30 mouse cellular contexts compared by ENCODE assay signal in genomic region chr1:8287552-8287951, GRCm38 (mm10).
DNase-seq lines count a peak whose midpoint lies in the region; ATAC-seq and TF ChIP-seq lines count a peak whose summit lies in the region.
"Had no signal": no experiment of that assay in that cellular context is flagged by ENCODE, and none has a peak within 500 bp of the region (broad histone marks: within the 10 kb centered on the region; RNA-seq: fewer than 3 reads in every experiment).

No protein-coding gene starts in this region.

- H3K4me3 ChIP-seq in hindbrain, postnatal 0 days (ENCODE audit: low read length), result no peak overlapping the region
- H3K4me3 ChIP-seq in hindbrain, embryonic 14.5 days (replicated peaks; ENCODE audit: low read length), result no peak overlapping the region
- H3K4me3 ChIP-seq in left cerebral cortex, adult 2 months, result no peak overlapping the region
- no peak overlapping the region for H3K4me3 ChIP-seq in stomach, postnatal 0 days (ENCODE audit: low read depth, low read length)
- H3K4me3 ChIP-seq: embryonic facial prominence, embryonic 13.5 days; forebrain, embryonic 10.5 days; forebrain, embryonic 15.5 days; gastrocnemius, adult 2 months; hindbrain, embryonic 15.5 days; neural tube, embryonic 13.5 days; stomach, embryonic 15.5 days had no signal

- peak; percentile 12; the same call in 1 of the 2 replicates for TF ChIP-seq CTCF in hindbrain, postnatal 0 days (IDR thresholded peaks at IDR 0.05; ENCODE audit: low read depth)
- peak; percentile 36 for TF ChIP-seq CTCF in left cerebral cortex, adult 2 months (IDR thresholded peaks at IDR 0.05)
- peak; percentile 28; the same call in 1 of the 2 replicates for TF ChIP-seq CTCF in stomach, postnatal 0 days (IDR thresholded peaks at IDR 0.05; ENCODE audit: low read depth)

- no peak overlapping the region for H3K9ac ChIP-seq in hindbrain, postnatal 0 days (replicated peaks; ENCODE audit: low read length)
- no peak overlapping the region for H3K9ac ChIP-seq in hindbrain, embryonic 14.5 days
- no peak overlapping the region for H3K9ac ChIP-seq in stomach, postnatal 0 days (ENCODE audit: low read length)
- H3K9ac ChIP-seq: embryonic facial prominence, embryonic 13.5 days; forebrain, embryonic 15.5 days; hindbrain, embryonic 15.5 days; liver, embryonic 14.5 days; neural tube, embryonic 13.5 days; stomach, embryonic 15.5 days had no signal

- no peak overlapping the region for H3K27ac ChIP-seq in hindbrain, postnatal 0 days
- H3K27ac ChIP-seq in hindbrain, embryonic 14.5 days, result no peak overlapping the region
- no peak overlapping the region for H3K27ac ChIP-seq in left cerebral cortex, adult 2 months
- H3K27ac ChIP-seq in stomach, postnatal 0 days (replicated peaks), result no peak overlapping the region
- H3K27ac ChIP-seq: embryonic facial prominence, embryonic 13.5 days; forebrain, embryonic 10.5 days; forebrain, embryonic 15.5 days; gastrocnemius, adult 2 months; hindbrain, embryonic 15.5 days; liver, embryonic 14.5 days; neural tube, embryonic 13.5 days; stomach, embryonic 15.5 days had no signal

- WGBS in hindbrain, postnatal 0 days, result 23% methylated on average over 1 of the region's 1 CpGs
- 33% methylated on average over 1 of the region's 1 CpGs for WGBS in hindbrain, embryonic 14.5 days
- 14% methylated on average over 1 of the region's 1 CpGs for WGBS in stomach, postnatal 0 days

- no peak overlapping the region for H3K4me2 ChIP-seq in hindbrain, postnatal 0 days (ENCODE audit: low read depth, low read length)
- no peak overlapping the region for H3K4me2 ChIP-seq in hindbrain, embryonic 14.5 days (replicated peaks)
- no peak overlapping the region for H3K4me2 ChIP-seq in stomach, postnatal 0 days (replicated peaks; ENCODE audit: low read depth)
- H3K4me2 ChIP-seq: embryonic facial prominence, embryonic 13.5 days; forebrain, embryonic 15.5 days; heart, embryonic 11.5 days; hindbrain, embryonic 15.5 days; neural tube, embryonic 13.5 days; stomach, embryonic 15.5 days had no signal

- H3K4me1 ChIP-seq in hindbrain, postnatal 0 days (ENCODE audit: insufficient read depth, low read length), result no peaks in the 10 kb centered on the region
- H3K4me1 ChIP-seq in hindbrain, embryonic 14.5 days (replicated peaks; ENCODE audit: control insufficient read depth, insufficient read depth, low read length), result no peaks in the 10 kb centered on the region
- no peaks in the 10 kb centered on the region for H3K4me1 ChIP-seq in stomach, postnatal 0 days (replicated peaks; ENCODE audit: control insufficient read depth, insufficient read depth)
- H3K4me1 ChIP-seq: embryonic facial prominence, embryonic 13.5 days; forebrain, embryonic 10.5 days; forebrain, embryonic 15.5 days; hindbrain, embryonic 15.5 days; neural tube, embryonic 13.5 days; stomach, embryonic 15.5 days had no signal

- H3K36me3 ChIP-seq in hindbrain, postnatal 0 days (ENCODE audit: insufficient read depth, low read length), result no peaks in the 10 kb centered on the region
- no peaks in the 10 kb centered on the region for H3K36me3 ChIP-seq in hindbrain, embryonic 14.5 days (replicated peaks; ENCODE audit: control insufficient read depth, insufficient read depth)
- no peaks in the 10 kb centered on the region for H3K36me3 ChIP-seq in stomach, postnatal 0 days (ENCODE audit: control insufficient read depth, insufficient read depth, low read length)
- H3K36me3 ChIP-seq: embryonic facial prominence, embryonic 13.5 days; forebrain, embryonic 10.5 days; forebrain, embryonic 15.5 days; hindbrain, embryonic 15.5 days; neural tube, embryonic 13.5 days; stomach, embryonic 15.5 days had no signal

- H3K9me3 ChIP-seq in hindbrain, postnatal 0 days (ENCODE audit: low read length), result no peaks in the 10 kb centered on the region
- no peaks in the 10 kb centered on the region for H3K9me3 ChIP-seq in hindbrain, embryonic 14.5 days (ENCODE audit: control insufficient read depth, low read length)
- no peaks in the 10 kb centered on the region for H3K9me3 ChIP-seq in stomach, postnatal 0 days (ENCODE audit: control insufficient read depth, low read length)
- H3K9me3 ChIP-seq: embryonic facial prominence, embryonic 13.5 days; forebrain, embryonic 10.5 days; forebrain, embryonic 15.5 days; hindbrain, embryonic 15.5 days; neural tube, embryonic 13.5 days; stomach, embryonic 15.5 days had no signal

- intact Hi-C loops in left cerebral cortex, adult 2 months (cut with DNase I), result no loop called here
- intact Hi-C loops in left cerebral cortex, postnatal 36 days (cut with DNase I), result no loop called here

- no peak for TF ChIP-seq EP300 in stomach, postnatal 0 days (optimal IDR thresholded peaks at IDR 0.05)

- no peaks in the 10 kb centered on the region for H3K27me3 ChIP-seq in hindbrain, postnatal 0 days (ENCODE audit: insufficient read depth, low read length)
- no peaks in the 10 kb centered on the region for H3K27me3 ChIP-seq in hindbrain, embryonic 14.5 days (ENCODE audit: control insufficient read depth, insufficient read depth, low read length)
- H3K27me3 ChIP-seq in stomach, postnatal 0 days (ENCODE audit: control insufficient read depth, insufficient read depth, low read length), result no peaks in the 10 kb centered on the region
- H3K27me3 ChIP-seq: embryonic facial prominence, embryonic 13.5 days; forebrain, embryonic 15.5 days; hindbrain, embryonic 15.5 days; neural tube, embryonic 13.5 days; stomach, embryonic 15.5 days had no signal

- no peak for ATAC-seq in hindbrain, postnatal 0 days
- no peak for ATAC-seq in hindbrain, embryonic 14.5 days (ENCODE audit: low FRiP score)
- ATAC-seq in stomach, postnatal 0 days (ENCODE audit: low FRiP score, low TSS enrichment), result no peak
- ATAC-seq: CD4-positive, CD25-positive, alpha-beta regulatory T cell, adult 4 months; forebrain, embryonic 15.5 days had no signal

- DNase-seq in hindbrain, postnatal 0 days (ENCODE audit: low spot score), result no peak
- no peak for DNase-seq in hindbrain, embryonic 14.5 days (ENCODE audit: low spot score)
- DNase-seq in left cerebral cortex, adult 2 months (ENCODE audit: extremely low spot score in 1 of 2, low spot score in 2 of 2), result no peak
- no peak for DNase-seq in left cerebral cortex, postnatal 36 days (ENCODE audit: low spot score in 2 of 2)
- peak; percentile 22 for DNase-seq in A20 (ENCODE audit: low read depth, low spot score)
- DNase-seq in stomach, postnatal 0 days (ENCODE audit: low spot score), result no peak
- DNase-seq in adrenal gland, postnatal 10 days, result no peak
- DNase-seq: adrenal gland, adult 8-10 months; cerebellum, adult 11 months; cerebellum, adult 9-10 months; cerebellum, postnatal 36 days; gastrocnemius, adult 2 months; gastrocnemius, postnatal 36 days; heart, adult 18-20 months; kidney, postnatal 36 days; layer of hippocampus, postnatal 36 days; liver; lung, adult 2 months; lung, postnatal 10 days; right cerebral cortex, postnatal 25 days; thymus, postnatal 25 days had no signal
